8 mouse cellular contexts compared by ENCODE assay signal in genomic region chr2:163749647-163750611, GRCm38 (mm10). TPM values are rescaled to one million over a fixed set of nuclear protein-coding genes. Genes with fewer than 3 reads are reported as not detected.
DNase-seq lines count a peak whose midpoint lies in the region; ATAC-seq and TF ChIP-seq lines count a peak whose summit lies in the region.

TSS of gene Ada (minus strand) at chr2:163750239.

- H3K27ac ChIP-seq in limb, embryonic 12.5 days: no peak within 1 kb of the TSS
- no peak within 1 kb of the TSS for H3K27ac ChIP-seq in midbrain, embryonic 12.5 days (replicated peaks)
- H3K27ac ChIP-seq in stomach, postnatal 0 days (replicated peaks): no peak within 1 kb of the TSS

- under 1% methylated on average over 52 of the region's 57 CpGs for WGBS in limb, embryonic 12.5 days
- 1% methylated on average over 51 of the region's 57 CpGs for WGBS in midbrain, embryonic 12.5 days
- 1% methylated on average over 49 of the region's 57 CpGs for WGBS in stomach, postnatal 0 days

- H3K9ac ChIP-seq in limb, embryonic 12.5 days (replicated peaks): peak within 1 kb of the TSS; percentile 70
- peak within 1 kb of the TSS; percentile 68 for H3K9ac ChIP-seq in midbrain, embryonic 12.5 days (replicated peaks)
- peak within 1 kb of the TSS; percentile 63 for H3K9ac ChIP-seq in stomach, postnatal 0 days (ENCODE audit: low read length)

- H3K4me1 ChIP-seq in limb, embryonic 12.5 days (replicated peaks): peaks cover 15% of the 10 kb centered on the region
- peaks cover 16% of the 10 kb centered on the region; the same call in 1 of the 2 replicates for H3K4me1 ChIP-seq in midbrain, embryonic 12.5 days
- H3K4me1 ChIP-seq in stomach, postnatal 0 days (replicated peaks; ENCODE audit: control insufficient read depth, insufficient read depth): peaks cover 2% of the 10 kb centered on the region; the same call in 1 of the 2 replicates

- TF ChIP-seq CTCF in stomach, postnatal 0 days (IDR thresholded peaks at IDR 0.05; ENCODE audit: low read depth): peak; percentile 26; the same call in 1 of the 2 replicates

- peak within 1 kb of the TSS; percentile 59 for H3K4me3 ChIP-seq in limb, embryonic 12.5 days (replicated peaks)
- peak within 1 kb of the TSS; percentile 58 for H3K4me3 ChIP-seq in midbrain, embryonic 12.5 days
- peak within 1 kb of the TSS; percentile 53 for H3K4me3 ChIP-seq in stomach, postnatal 0 days (ENCODE audit: low read depth, low read length)

- peak; percentile 33 to 36 for DNase-seq in cerebellum, adult 18-20 months
- DNase-seq in cerebellum, adult 11 months: no peak
- DNase-seq in adrenal gland, adult 18-20 months (ENCODE audit: low spot score in 2 of 2): peak; percentile 72 to 77
- peak; percentile 64 to 68 for DNase-seq in heart, postnatal 36 days
- peak; percentile 79 for DNase-seq in stomach, postnatal 0 days (ENCODE audit: low spot score)

- no peak for TF ChIP-seq EP300 in stomach, postnatal 0 days (optimal IDR thresholded peaks at IDR 0.05)

- no peaks in the 10 kb centered on the region for H3K36me3 ChIP-seq in limb, embryonic 12.5 days
- H3K36me3 ChIP-seq in midbrain, embryonic 12.5 days: no peaks in the 10 kb centered on the region
- H3K36me3 ChIP-seq in stomach, postnatal 0 days (ENCODE audit: control insufficient read depth, insufficient read depth, low read length): no peaks in the 10 kb centered on the region

- ATAC-seq in erythroid progenitor cell, adult 5-6 weeks (replicated peaks; ENCODE audit: low FRiP score, poor library complexity, severe bottlenecking): 0 out of 2 replicates have a peak, but pooled peaks have one; percentile 52
- ATAC-seq in limb, embryonic 12.5 days (ENCODE audit: insufficient number of reproducible peaks, insufficient read depth, low FRiP score, low TSS enrichment, low read depth): peak; percentile 54
- ATAC-seq in midbrain, embryonic 12.5 days (ENCODE audit: low FRiP score, low read depth): peak; percentile 87
- ATAC-seq in stomach, postnatal 0 days (ENCODE audit: low FRiP score, low TSS enrichment): peak; percentile 75

- H3K4me2 ChIP-seq in limb, embryonic 12.5 days: peak within 1 kb of the TSS; percentile 97
- peak within 1 kb of the TSS; percentile 96 for H3K4me2 ChIP-seq in midbrain, embryonic 12.5 days (replicated peaks)
- H3K4me2 ChIP-seq in stomach, postnatal 0 days (replicated peaks; ENCODE audit: low read depth): peak within 1 kb of the TSS; percentile 99

- intact Hi-C loops in heart, postnatal 36 days (cut with DNase I): no loop called here

- no peaks in the 10 kb centered on the region for H3K9me3 ChIP-seq in limb, embryonic 12.5 days
- no peaks in the 10 kb centered on the region for H3K9me3 ChIP-seq in midbrain, embryonic 12.5 days
- H3K9me3 ChIP-seq in stomach, postnatal 0 days (ENCODE audit: control insufficient read depth, low read length): no peaks in the 10 kb centered on the region

- H3K27me3 ChIP-seq in limb, embryonic 12.5 days: peaks cover 14% of the 10 kb centered on the region
- peaks cover 55% of the 10 kb centered on the region for H3K27me3 ChIP-seq in midbrain, embryonic 12.5 days
- no peaks in the 10 kb centered on the region for H3K27me3 ChIP-seq in stomach, postnatal 0 days (ENCODE audit: control insufficient read depth, insufficient read depth, low read length)

RNA-seq across cellular contexts. Expression of gene Ada, which starts in this region (rescaled TPM):
- total RNA-seq in adrenal gland, adult 18-20 months (2021): 1 to 10 TPM; 2.9 to 3.5 TPM
- 6.3 and 9.4 TPM in 2 replicates for total RNA-seq in erythroid progenitor cell, adult 5-6 weeks (2015; ENCODE audit: low replicate concordance)
- 0.98 and 4.9 TPM in 2 replicates for total RNA-seq in erythroid progenitor cell, adult 5-6 weeks (2017; ENCODE audit: low replicate concordance)
- under 1 TPM; 0.60 to 0.64 TPM for total RNA-seq in heart, postnatal 36 days (2021)
- 8.1 and 9.1 TPM in 2 replicates for polyA plus RNA-seq in limb, embryonic 12.5 days (2016; fragmentation: Nextera tagmentation; extraction: Ambion mirVana)
- 4.7 and 5.2 TPM in 2 replicates for polyA plus RNA-seq in midbrain, embryonic 12.5 days (2016; fragmentation: Nextera tagmentation; extraction: Ambion mirVana)
- 9.7 and 13.6 TPM in 2 replicates for polyA plus RNA-seq in stomach, postnatal 0 days (2015; fragmentation: Nextera tagmentation; extraction: Ambion mirVana)

Comparison
In these comparisons a context has a peak if more than half of its experiments do, and no peak if none do; other contexts are left out.
1. Peak in DNase-seq in heart, postnatal 36 days; RNA of the gene not detected or under 1 TPM.